Mouse (Mus musculus) effector memory CD4-positive, alpha-beta T cell, adult 7 months (primary cell): ENCODE data around the gene Gnaq. TPM values are rescaled to one million over a fixed set of nuclear protein-coding genes. Genes with fewer than 3 reads are reported as not detected.

Experiments
- polyA plus RNA-seq: library from polyadenylated mRNA; unstranded; fragments of 100-300 nt; shearing (Covaris generic); gene quantifications from one replicate; pipeline ENCODE4 v1.2.1, GENCODE M21; 2017

Gene Gnaq
- 2.7 TPM for polyA plus RNA-seq

DNA sequence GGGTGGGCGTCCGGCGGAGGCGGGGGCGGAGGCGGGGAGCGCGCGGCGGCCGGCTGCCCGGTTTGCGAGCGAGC is at the start of gene Gnaq:
Gnaq (plus strand) TSS at position 41 of the 74 bp plus-strand sequence.

GRCm38 (mm10) chr19:16435531-16436231 is 303.1 kb downstream of the Gnaq start, which contains the start of gene Gna14:
Gene Gna14 (plus strand): TSS chr19:16435762.

Other genes with a start within 250 kb of the Gnaq start
- gene Psat1, start 185.5 kb upstream of the Gnaq start, polyA plus RNA-seq = 24.3 TPM
- gene Cep78, start 147.8 kb upstream of the Gnaq start, polyA plus RNA-seq = 7.3 TPM